Mouse (Mus musculus) lung, postnatal 0 days (tissue): ENCODE measurements around the gene Tex14. TPM values are rescaled to one million over a fixed set of nuclear protein-coding genes. Genes with fewer than 3 reads are reported as not detected.
A peak's percentile ranks its signal among the peaks of the same experiment; 100 is the strongest.

Experiments
- ATAC-seq: fragments of 200-750 bp; cut with Nextera tagmentation; 2 replicates; pipeline ENCODE4 v1.8.0; 2017; ENCODE audit warnings: moderate library complexity
- DNase-seq: peaks from one replicate; pipeline ENCODE4 v3.0.0-alpha.2; 2016; ENCODE audit warnings: low spot score
- H3K27ac ChIP-seq: fragments of 300-500 bp; sonication (generic); 2 replicates; pipeline ENCODE4 v1.5.1; 2014; ENCODE audit warnings: antibody characterized with exemption, mild to moderate bottlenecking, low read length, mixed read lengths
- H3K27me3 ChIP-seq: fragments of 300-500 bp; sonication (generic); replicated peaks from 2 replicates; pipeline ENCODE4 v1.6.1; 2014; ENCODE audit warnings: low read length, mixed read lengths; ENCODE audit not compliant: insufficient read depth
- H3K36me3 ChIP-seq: fragments of 300-500 bp; sonication (generic); 2 replicates; pipeline ENCODE4 v1.6.1; 2014; ENCODE audit warnings: low read length, mixed read lengths; ENCODE audit not compliant: insufficient read depth
- H3K4me1 ChIP-seq: fragments of 300-500 bp; sonication (generic); 2 replicates; pipeline ENCODE4 v1.6.1; 2014; ENCODE audit warnings: antibody characterized with exemption, low read depth, low read length, mixed read lengths; ENCODE audit not compliant: insufficient read depth
- H3K4me2 ChIP-seq: fragments of 300-500 bp; sonication (generic); replicated peaks from 2 replicates; pipeline ENCODE4 v1.6.1; 2014; ENCODE audit warnings: low read depth, mild to moderate bottlenecking, low read length, moderate library complexity, mixed read lengths
- H3K4me3 ChIP-seq: fragments of 300-500 bp; sonication (generic); 2 replicates; pipeline ENCODE4 v1.5.1; 2014; ENCODE audit warnings: low read depth, low read length
- H3K9ac ChIP-seq: fragments of 300-500 bp; sonication (generic); replicated peaks from 2 replicates; pipeline ENCODE4 v1.6.1; 2014; ENCODE audit warnings: low read depth, mild to moderate bottlenecking
- H3K9me3 ChIP-seq: fragments of 300-500 bp; sonication (generic); 2 replicates; pipeline ENCODE4 v1.6.1; 2016; ENCODE audit warnings: low read length, mixed read lengths
- CTCF ChIP-seq: IDR thresholded peaks from 2 replicates; pipeline ENCODE4 v1.5.1; 2016; ENCODE audit warnings: antibody characterized with exemption, mild to moderate bottlenecking
- EP300 ChIP-seq: IDR thresholded peaks from 2 replicates; pipeline ENCODE4 v1.6.1; 2016; ENCODE audit warnings: antibody characterized with exemption, mild to moderate bottlenecking, control low read depth
- WGBS: fragments of 180-500 bp; shearing (Covaris S2); extraction: QIAGEN DNeasy Blood & Tissue Kit; methylation state at CpG from one replicate; pipeline ENCODE4 v1.1.7; 2014; 5-methylcytosine and 5-hydroxymethylcytosine counted together
- polyA plus RNA-seq: library from polyadenylated mRNA; unstranded; fragments of >200 nt; fragmentation: Nextera tagmentation; extraction: Ambion mirVana; gene quantifications from 2 replicates; pipeline ENCODE4 v1.2.1, GENCODE M21; 2015

Tex14 gene
- polyA plus RNA-seq, 1 experiment from 2014 or later = 1.1 TPM

DNA sequence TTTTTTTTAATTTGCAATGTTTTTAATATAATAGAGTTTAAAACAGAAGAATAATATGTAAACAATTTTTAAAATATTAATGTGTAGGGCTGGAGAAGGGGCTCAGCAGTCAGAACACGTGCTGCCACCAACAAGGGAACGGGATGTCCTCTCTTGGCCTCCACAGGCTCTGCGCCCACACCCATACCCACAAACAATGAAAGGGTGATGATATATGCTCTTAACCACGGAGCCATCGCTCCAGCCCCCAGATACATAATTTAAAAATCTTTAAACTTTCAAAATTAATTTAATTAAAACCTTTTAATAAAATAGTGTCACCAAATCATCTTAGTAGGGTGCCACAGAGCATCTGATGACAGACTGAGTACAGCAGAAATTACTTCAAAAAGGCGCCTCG is 37.8 kb upstream of the Tex14 start:
- no peak overlapping the region for H3K4me2 ChIP-seq
- no peak for ATAC-seq
- no peak for DNase-seq
- H3K4me1 ChIP-seq = no peaks in the 10 kb centered on the region
- no peak overlapping the region for H3K4me3 ChIP-seq
- H3K36me3 ChIP-seq = no peaks in the 10 kb centered on the region
- no peak for TF ChIP-seq EP300
- TF ChIP-seq CTCF = no peak
- H3K27ac ChIP-seq = no peak overlapping the region
- H3K9ac ChIP-seq = no peak overlapping the region
- 72% methylated on average over 7 of the region's 7 CpGs for WGBS
- H3K27me3 ChIP-seq = no peaks in the 10 kb centered on the region
- H3K9me3 ChIP-seq = no peaks in the 10 kb centered on the region

GRCm38 (mm10) chr11:87367865-87368580 is 36.8 kb upstream of the Tex14 start:
- no peaks in the 10 kb centered on the region for H3K36me3 ChIP-seq
- H3K4me2 ChIP-seq = no peak overlapping the region
- H3K9ac ChIP-seq = no peak overlapping the region
- 71% methylated on average over 9 of the region's 9 CpGs for WGBS
- DNase-seq (no peak), ATAC-seq (no peak)
- no peaks in the 10 kb centered on the region for H3K9me3 ChIP-seq
- no peaks in the 10 kb centered on the region for H3K27me3 ChIP-seq
- no peaks in the 10 kb centered on the region for H3K4me1 ChIP-seq
- H3K4me3 ChIP-seq = no peak overlapping the region
- no peak overlapping the region for H3K27ac ChIP-seq
- TF ChIP-seq CTCF (no peak), EP300 (no peak)

DNA sequence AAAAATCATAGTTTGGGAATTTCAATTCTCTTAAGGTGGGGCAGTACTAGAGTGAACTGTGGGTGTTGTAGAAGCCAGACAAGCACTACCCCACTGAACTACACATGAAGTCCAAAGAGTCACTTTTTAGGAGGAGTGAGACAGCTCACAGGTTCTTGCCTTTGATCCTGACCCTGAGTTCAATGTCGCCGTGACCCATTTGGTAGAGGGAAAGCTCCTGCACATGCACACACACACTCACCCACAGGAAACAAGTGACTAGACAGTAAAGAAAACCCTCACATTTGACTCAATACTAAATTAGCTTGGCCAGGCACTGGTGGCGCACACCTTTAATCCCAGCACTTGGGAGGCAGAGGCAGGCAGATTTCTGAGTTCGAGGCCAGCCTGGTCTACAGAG is 20.3 kb upstream of the Tex14 start:
- Histone ChIP-seq H3K27ac (no peak overlapping the region), H3K4me3 (no peak overlapping the region), H3K4me1 (no peaks in the 10 kb centered on the region), H3K9me3 (no peaks in the 10 kb centered on the region), H3K9ac (no peak overlapping the region), H3K27me3 (no peaks in the 10 kb centered on the region), H3K4me2 (no peak overlapping the region), H3K36me3 (no peaks in the 10 kb centered on the region)
- ATAC-seq (no peak), DNase-seq (no peak)
- TF ChIP-seq CTCF (no peak), EP300 (no peak)
- 89% methylated on average over 3 of the region's 4 CpGs for WGBS

- no peak overlapping the region for H3K4me3 ChIP-seq
- WGBS = 97% methylated on average over 1 of the region's 1 CpGs
- TF ChIP-seq CTCF (no peak), EP300 (no peak)
- no peaks in the 10 kb centered on the region for H3K4me1 ChIP-seq
- H3K9me3 ChIP-seq = no peaks in the 10 kb centered on the region
- H3K27ac ChIP-seq = no peak overlapping the region
- DNase-seq (no peak), ATAC-seq (no peak)
- no peaks in the 10 kb centered on the region for H3K36me3 ChIP-seq
- no peaks in the 10 kb centered on the region for H3K27me3 ChIP-seq
- H3K4me2 ChIP-seq = no peak overlapping the region
- H3K9ac ChIP-seq = no peak overlapping the region
These were observed 19.2 kb upstream of the Tex14 start for GRCm38 (mm10) chr11:87385676-87386075.

DNA sequence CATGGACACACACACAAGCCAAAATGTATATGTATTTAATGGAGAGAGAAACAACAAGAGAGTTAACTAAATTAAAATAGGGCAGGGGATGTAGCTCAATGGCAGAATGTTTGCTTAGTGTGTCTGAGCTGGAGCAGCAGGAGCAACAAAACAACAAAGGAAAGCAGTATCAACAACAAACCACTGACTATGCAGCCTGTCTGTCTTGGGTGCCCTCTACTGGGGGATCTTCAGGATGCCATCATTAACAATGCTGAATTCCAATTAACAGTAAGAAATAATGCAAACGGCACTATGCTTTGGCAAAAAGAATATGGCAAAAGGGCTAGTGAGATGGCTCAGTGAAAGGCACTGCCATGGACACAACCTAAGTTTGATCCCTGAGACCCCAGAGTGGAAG is 11.0 kb upstream of the Tex14 start:
- Histone ChIP-seq H3K4me3 (no peak overlapping the region), H3K9ac (no peak overlapping the region), H3K4me2 (no peak overlapping the region), H3K4me1 (no peaks in the 10 kb centered on the region), H3K36me3 (no peaks in the 10 kb centered on the region), H3K9me3 (no peaks in the 10 kb centered on the region), H3K27me3 (no peaks in the 10 kb centered on the region), H3K27ac (no peak overlapping the region)
- no peak for TF ChIP-seq EP300
- TF ChIP-seq CTCF = peak; percentile 78
- DNase-seq = peak; percentile 66
- no peak for ATAC-seq
- WGBS = 36% methylated on average over 1 of the region's 1 CpGs

- ATAC-seq (no peak), DNase-seq (no peak)
- 92% methylated on average over 2 of the region's 2 CpGs for WGBS
- no peak overlapping the region for H3K9ac ChIP-seq
- TF ChIP-seq EP300 = no peak
- peak; percentile 28; the same call in 1 of the 2 replicates for TF ChIP-seq CTCF
- H3K27ac ChIP-seq = no peak overlapping the region
- no peak overlapping the region for H3K4me2 ChIP-seq
- no peaks in the 10 kb centered on the region for H3K36me3 ChIP-seq
- no peaks in the 10 kb centered on the region for H3K9me3 ChIP-seq
- no peaks in the 10 kb centered on the region for H3K27me3 ChIP-seq
- H3K4me3 ChIP-seq = no peak overlapping the region
- no peaks in the 10 kb centered on the region for H3K4me1 ChIP-seq
These were observed 6.5 kb upstream of the Tex14 start for GRCm38 (mm10) chr11:87398402-87398801.
